Mouse (Mus musculus): ENCODE results near the gene Isyna1.

GRCm38 (mm10) chr8:70616645-70617044 lies 22.5 kb downstream of the Isyna1 start:
- TF ChIP-seq EP300 (IDR thresholded peaks at IDR 0.05; ENCODE audit: insufficient read depth, low read depth, low read length) = no peak
- TF ChIP-seq POLR2A (IDR thresholded peaks at IDR 0.05; ENCODE audit: insufficient read depth, low read depth, low read length) = 0 out of 2 replicates have a peak, but pooled peaks have one; percentile 39
